Comparison of ENCODE assay signal across 8 mouse cellular contexts in genomic region chr13:73446943-73447342, GRCm38 (mm10). TPM values are rescaled to one million over a fixed set of nuclear protein-coding genes. Genes with fewer than 3 reads are reported as not detected.
DNase-seq lines count a peak whose midpoint lies in the region; ATAC-seq lines count a peak whose summit lies in the region.

No protein-coding gene starts in this region.

- peak overlapping the region; percentile 35; the same call in 1 of the 2 replicates for H3K27ac ChIP-seq in forebrain, embryonic 10.5 days
- no peak overlapping the region for H3K27ac ChIP-seq in forebrain, embryonic 12.5 days
- H3K27ac ChIP-seq in heart, embryonic 14.5 days (replicated peaks in 1 of 2; ENCODE audit: control insufficient read depth in 1 of 2, insufficient read depth in 1 of 2, low read depth in 2 of 2, low read length in 2 of 2): peak overlapping the region; percentile 40 to 58; a peak in 3 of 4 replicates

- H3K9me3 ChIP-seq in forebrain, embryonic 10.5 days: no peaks in the 10 kb centered on the region
- no peaks in the 10 kb centered on the region for H3K9me3 ChIP-seq in forebrain, embryonic 12.5 days
- no peaks in the 10 kb centered on the region for H3K9me3 ChIP-seq in heart, embryonic 14.5 days (ENCODE audit: control insufficient read depth, low read length)

- H3K36me3 ChIP-seq in forebrain, embryonic 10.5 days (replicated peaks): no peaks in the 10 kb centered on the region
- H3K36me3 ChIP-seq in forebrain, embryonic 12.5 days (replicated peaks): no peaks in the 10 kb centered on the region
- H3K36me3 ChIP-seq in heart, embryonic 14.5 days (ENCODE audit: control insufficient read depth, insufficient read depth, low read length): no peaks in the 10 kb centered on the region

- no peaks in the 10 kb centered on the region for H3K27me3 ChIP-seq in forebrain, embryonic 10.5 days (ENCODE audit: poor library complexity, severe bottlenecking)
- H3K27me3 ChIP-seq in forebrain, embryonic 12.5 days: peaks cover 3% of the 10 kb centered on the region; the same call in 1 of the 2 replicates
- H3K27me3 ChIP-seq in heart, embryonic 14.5 days (ENCODE audit: control insufficient read depth, insufficient read depth, low read length): no peaks in the 10 kb centered on the region

- DNase-seq in forebrain, embryonic 10.5 days (ENCODE audit: extremely low spot score, low spot score): no peak
- DNase-seq in cerebellum, postnatal 4 days (ENCODE audit: low spot score in 2 of 2): peak; percentile 45 to 66
- DNase-seq in left cerebral cortex, adult 18-20 months (ENCODE audit: low spot score in 2 of 2): peak; percentile 27 to 28
- peak; percentile 56 for DNase-seq in lung, postnatal 25 days (ENCODE audit: low spot score)
- DNase-seq in urinary bladder, adult 18-20 months (ENCODE audit: low spot score in 2 of 2): no peak
- no peak for DNase-seq in thymus, postnatal 25 days

- no peak overlapping the region for H3K4me2 ChIP-seq in forebrain, embryonic 12.5 days
- H3K4me2 ChIP-seq in heart, embryonic 14.5 days (ENCODE audit: low read length): no peak overlapping the region

- ATAC-seq in forebrain, embryonic 12.5 days (ENCODE audit: low FRiP score): no peak
- ATAC-seq in heart, embryonic 14.5 days (ENCODE audit: insufficient number of reproducible peaks, insufficient read depth, low FRiP score, low read depth): peak; percentile 60

- peaks cover 9% of the 10 kb centered on the region for H3K4me1 ChIP-seq in forebrain, embryonic 10.5 days
- H3K4me1 ChIP-seq in forebrain, embryonic 12.5 days: no peaks in the 10 kb centered on the region
- H3K4me1 ChIP-seq in heart, embryonic 14.5 days (ENCODE audit: control insufficient read depth in 2 of 2, insufficient read depth in 2 of 2, low read length in 2 of 2): peaks cover 8 to 11% of the 10 kb centered on the region in 2 experiments

- 57% methylated on average over 7 of the region's 7 CpGs for WGBS in forebrain, embryonic 10.5 days
- 58% methylated on average over 7 of the region's 7 CpGs for WGBS in forebrain, embryonic 12.5 days
- 36% methylated on average over 7 of the region's 7 CpGs for WGBS in heart, embryonic 14.5 days

- H3K4me3 ChIP-seq in forebrain, embryonic 10.5 days: no peak overlapping the region
- H3K4me3 ChIP-seq in forebrain, embryonic 12.5 days (replicated peaks): no peak overlapping the region
- no peak overlapping the region for H3K4me3 ChIP-seq in heart, embryonic 14.5 days (ENCODE audit: control insufficient read depth in 1 of 2, insufficient read depth in 1 of 2, low read depth in 1 of 2, low read length in 2 of 2)

- H3K9ac ChIP-seq in forebrain, embryonic 12.5 days: no peak overlapping the region
- no peak overlapping the region for H3K9ac ChIP-seq in heart, embryonic 14.5 days (ENCODE audit: low read length)

RNA-seq across cellular contexts. Expression of gene Lpcat1, which starts 20.1 kb away (rescaled TPM):
- polyA plus RNA-seq in forebrain, embryonic 10.5 days (2016; fragmentation: Nextera tagmentation; extraction: Ambion mirVana): 63.5 and 67.3 TPM in 2 replicates
- polyA plus RNA-seq in forebrain, embryonic 12.5 days (2016; fragmentation: Nextera tagmentation; extraction: Ambion mirVana): 65.9 and 67.0 TPM in 2 replicates
- 15.4 and 19.1 TPM in 2 replicates for polyA plus RNA-seq in heart, embryonic 14.5 days (2014; fragmentation: Nextera tagmentation; extraction: Ambion mirVana)
- 10 to 100 TPM; 45.9 to 48.0 TPM for total RNA-seq in left cerebral cortex, adult 18-20 months (2021)

Comparison
In these comparisons a context has a peak if more than half of its experiments do, and no peak if none do; other contexts are left out.
1. DNase-seq: peak in cerebellum, postnatal 4 days (2 of 2), left cerebral cortex, adult 18-20 months (2 of 2) and lung, postnatal 25 days (single experiment); none in forebrain, embryonic 10.5 days (single experiment), urinary bladder, adult 18-20 months (0 of 2) and thymus, postnatal 25 days (single experiment).